Mouse (Mus musculus) cortical plate, adult 2 months (tissue): Measurements from ENCODE around the gene Mafg.
A peak's percentile ranks its signal among the peaks of the same experiment; 100 is the strongest.

ENCODE experiments used
- CTCF ChIP-seq: fragments of 200-500 bp; IDR thresholded peaks from 2 replicates; pipeline ENCODE4 v1.5.1; 2011; ENCODE audit warnings: mild to moderate bottlenecking, control low read depth, low read length; ENCODE audit not compliant: insufficient read depth; ENCODE audit errors: extremely low read depth
- POLR2A ChIP-seq: fragments of 200-500 bp; IDR thresholded peaks from 2 replicates; pipeline ENCODE4 v1.6.1; 2011; ENCODE audit warnings: mild to moderate bottlenecking, low read length, control low read depth; ENCODE audit not compliant: insufficient read depth; ENCODE audit errors: extremely low read depth

DNA sequence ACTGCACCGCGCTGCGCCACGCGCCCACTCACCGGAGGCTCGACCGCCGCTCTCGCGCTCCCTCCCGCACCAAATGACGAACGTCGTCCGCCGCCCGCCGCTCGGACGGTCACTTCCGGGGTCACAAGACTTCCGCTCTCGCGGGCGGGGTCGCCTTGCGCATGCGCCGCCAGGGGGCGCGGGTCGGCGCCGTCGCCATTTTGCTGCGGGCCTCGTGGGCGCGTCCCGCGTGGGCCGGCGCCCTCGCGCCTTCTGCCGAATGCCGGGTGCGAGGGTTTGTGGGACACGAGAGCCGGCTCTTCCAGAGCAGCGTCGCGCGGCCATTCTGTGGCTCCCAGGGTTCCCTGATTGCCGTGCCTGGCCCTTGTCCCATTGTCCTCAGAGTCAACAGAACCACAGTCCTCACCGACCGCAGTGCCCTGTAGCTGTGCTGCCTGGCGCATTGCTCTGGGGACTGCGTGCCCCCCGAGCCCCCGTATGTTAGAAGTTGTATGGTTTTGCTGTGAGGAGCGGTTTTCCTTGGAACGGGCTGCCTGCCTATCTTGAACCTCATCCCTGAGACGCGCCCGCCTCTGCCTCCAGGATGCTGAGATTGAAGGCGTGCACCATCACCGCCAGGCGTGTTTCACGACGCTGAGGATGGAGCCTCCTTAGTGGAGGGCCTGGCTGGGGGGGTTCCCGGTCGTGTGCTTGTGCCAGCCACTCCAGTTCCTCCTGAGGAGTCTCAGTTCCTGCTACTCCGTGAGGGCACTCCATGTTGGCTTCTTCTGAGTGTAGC, 51.7 kb downstream of the Mafg start, which contains the start of gene Arhgdia:
- TF ChIP-seq POLR2A = peak; percentile 82
- no peak for TF ChIP-seq CTCF
